Mouse (Mus musculus): ENCODE measurements at regions not wholly inside any gene's neighbourhood (a gene's known extent, or its start where the extent isn't known, plus 50 kb on each side); places are given as distances from the start of the nearest gene placed in this dataset.
"Not testable (repeated sequence)": the region's sequence is repeated elsewhere in the genome, so short reads cannot be mapped to it uniquely, and the experiment has no call there.

DNA sequence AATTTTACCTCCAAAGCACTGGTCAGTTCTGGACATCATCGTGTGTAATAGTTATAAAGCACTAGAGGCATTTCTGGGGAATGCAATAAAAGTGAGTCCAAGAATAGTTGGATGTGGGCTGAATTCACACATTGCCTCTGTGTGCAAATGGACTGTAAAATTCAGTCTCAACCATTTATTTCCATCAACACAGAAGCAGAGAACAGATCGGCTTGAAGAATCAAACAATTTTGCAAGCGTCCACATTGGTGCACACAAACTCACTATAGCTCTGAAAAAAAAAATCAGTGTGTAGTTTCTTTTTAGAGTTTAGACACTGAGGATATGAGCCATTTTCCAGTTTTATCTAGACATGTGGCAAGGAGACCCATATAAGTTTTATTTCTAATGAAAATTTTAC is 208.9 kb upstream of the Slc7a11 start:
- Histone ChIP-seq H3K27ac (ENCODE audit: poor library complexity, severe bottlenecking) (no peak overlapping the region), H3K9me3 (replicated peaks) (peaks cover 3% of the 10 kb centered on the region; the same call in 1 of the 2 replicates), H3K4me2 (no peak overlapping the region), H3K4me3 (no peak overlapping the region), H3K36me3 (no peaks in the 10 kb centered on the region), H3K27me3 (replicated peaks) (no peaks in the 10 kb centered on the region), H3K4me1 (replicated peaks) (no peaks in the 10 kb centered on the region), H3K9ac (no peak overlapping the region)
- ATAC-seq (ENCODE audit: insufficient number of reproducible peaks, low FRiP score) = no peak
- WGBS = 85% methylated on average over 3 of the region's 3 CpGs

DNA sequence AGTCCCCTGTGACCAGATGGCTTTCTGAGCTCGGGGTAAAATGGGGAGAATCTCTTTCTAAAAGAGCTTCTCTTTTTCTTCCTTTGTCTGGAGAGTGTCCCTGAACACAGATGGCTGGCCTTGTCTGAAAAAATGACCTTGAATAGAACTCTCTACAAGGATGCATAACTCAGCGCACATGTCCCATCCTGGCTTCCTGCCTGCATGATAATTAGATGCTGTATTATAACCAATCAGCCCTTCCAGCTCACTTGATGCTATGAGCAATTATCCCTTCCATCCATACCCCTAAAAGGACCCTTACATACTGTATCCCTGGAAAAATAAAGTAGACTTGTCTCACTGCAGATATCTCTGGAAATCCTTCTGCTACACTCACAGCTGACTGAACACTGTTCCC is 199.7 kb upstream of the Slc7a11 start:
- Histone ChIP-seq H3K9me3 (replicated peaks) (peaks cover 3% of the 10 kb centered on the region; the same call in 1 of the 2 replicates), H3K4me2 (no peak overlapping the region), H3K27me3 (replicated peaks) (no peaks in the 10 kb centered on the region), H3K4me1 (replicated peaks) (no peaks in the 10 kb centered on the region), H3K9ac (no peak overlapping the region), H3K36me3 (no peaks in the 10 kb centered on the region), H3K27ac (ENCODE audit: poor library complexity, severe bottlenecking) (no peak overlapping the region), H3K4me3 (no peak overlapping the region)
- 66% methylated on average over 2 of the region's 2 CpGs for WGBS
- no peak for ATAC-seq (ENCODE audit: insufficient number of reproducible peaks, low FRiP score)

DNA sequence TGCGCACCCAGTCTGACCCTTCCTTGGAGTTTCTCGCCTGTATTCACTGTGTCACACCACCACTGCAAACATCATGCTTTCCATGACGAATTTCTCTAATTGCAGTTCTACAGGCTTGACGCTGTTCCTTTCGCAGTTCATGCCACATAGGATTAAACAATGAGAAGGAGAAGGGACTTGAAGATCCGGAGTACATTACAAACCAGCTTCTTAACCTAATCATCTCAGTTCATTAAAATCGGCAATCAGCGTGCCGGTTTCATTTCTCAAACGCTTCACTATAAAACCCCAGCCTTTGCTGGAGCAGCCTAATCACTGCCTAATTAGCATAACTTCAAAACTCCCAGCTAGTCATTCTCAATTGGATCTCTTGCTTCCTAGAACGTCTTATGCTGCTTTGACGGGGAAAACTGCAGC is 196.5 kb upstream of the Slc7a11 start:
- Histone ChIP-seq H3K9me3 (replicated peaks) (peaks cover 3% of the 10 kb centered on the region; the same call in 1 of the 2 replicates), H3K27ac (ENCODE audit: poor library complexity, severe bottlenecking) (no peak overlapping the region), H3K4me2 (no peak overlapping the region), H3K9ac (no peak overlapping the region), H3K27me3 (replicated peaks) (no peaks in the 10 kb centered on the region), H3K4me1 (replicated peaks) (no peaks in the 10 kb centered on the region), H3K36me3 (no peaks in the 10 kb centered on the region), H3K4me3 (no peak overlapping the region)
- no peak for ATAC-seq (ENCODE audit: insufficient number of reproducible peaks, low FRiP score)
- WGBS = 82% methylated on average over 12 of the region's 12 CpGs

DNA sequence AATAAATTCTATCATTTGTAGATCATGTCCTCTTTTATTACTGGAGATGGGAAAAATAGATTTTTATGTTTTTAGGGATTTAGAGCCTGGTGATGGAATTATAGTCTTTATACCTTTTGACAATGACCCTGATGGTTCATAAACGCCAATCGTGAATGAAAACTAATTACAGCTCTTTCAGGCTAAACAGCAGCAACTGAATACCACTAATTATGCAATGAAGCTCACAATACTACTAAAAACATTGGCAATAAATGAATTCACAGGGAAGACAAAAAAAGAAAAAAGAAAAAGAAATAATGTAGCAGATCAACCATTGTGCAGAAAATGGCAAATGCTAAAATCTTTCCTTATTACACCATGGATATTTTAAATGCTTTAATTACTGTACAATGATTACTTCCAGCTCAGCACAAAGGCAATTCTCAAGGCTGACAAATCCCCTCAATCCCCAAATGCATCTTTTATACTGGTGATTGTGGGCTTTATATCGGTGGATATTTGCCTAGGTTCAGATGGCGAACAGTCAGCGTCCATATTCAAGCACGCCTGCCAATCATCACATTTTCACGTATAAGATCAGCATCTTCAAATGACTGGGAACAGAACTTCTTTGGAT is 191.2 kb upstream of the Slc7a11 start:
- H3K36me3 ChIP-seq = no peaks in the 10 kb centered on the region
- ATAC-seq (ENCODE audit: insufficient number of reproducible peaks, low FRiP score) = no peak
- WGBS = 92% methylated on average over 7 of the region's 7 CpGs

DNA sequence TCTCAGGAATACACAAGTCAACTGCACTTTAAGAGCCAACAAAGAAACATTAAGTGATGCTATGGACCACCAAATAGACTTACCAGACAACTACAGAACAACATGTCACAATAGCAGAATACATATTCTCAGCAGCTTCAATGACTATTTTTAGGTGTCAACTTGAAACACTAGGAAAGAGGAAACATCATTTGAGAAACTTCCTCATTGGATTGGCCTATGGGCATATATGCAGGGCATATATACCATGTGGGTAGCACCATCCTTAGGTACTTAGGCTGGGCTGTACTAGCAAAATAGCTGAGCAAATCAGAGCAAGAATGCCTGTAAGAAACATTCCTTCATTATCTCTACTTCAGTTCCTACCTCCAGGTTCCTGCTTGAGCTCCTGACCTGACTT is 187.9 kb upstream of the Slc7a11 start:
- no peaks in the 10 kb centered on the region for H3K27me3 ChIP-seq (replicated peaks)
- ATAC-seq (ENCODE audit: insufficient number of reproducible peaks, low FRiP score) = no peak

More for the DNA sequence above, 191.2 kb upstream of the Slc7a11 start:
- H3K27me3 ChIP-seq (replicated peaks) = no peaks in the 10 kb centered on the region
- H3K27ac ChIP-seq (ENCODE audit: poor library complexity, severe bottlenecking) = no peak overlapping the region
- H3K9me3 ChIP-seq (replicated peaks) = no peaks in the 10 kb centered on the region
- no peak overlapping the region for H3K4me3 ChIP-seq
- no peak overlapping the region for H3K4me2 ChIP-seq
- no peak overlapping the region for H3K9ac ChIP-seq
- H3K4me1 ChIP-seq (replicated peaks) = no peaks in the 10 kb centered on the region

DNA sequence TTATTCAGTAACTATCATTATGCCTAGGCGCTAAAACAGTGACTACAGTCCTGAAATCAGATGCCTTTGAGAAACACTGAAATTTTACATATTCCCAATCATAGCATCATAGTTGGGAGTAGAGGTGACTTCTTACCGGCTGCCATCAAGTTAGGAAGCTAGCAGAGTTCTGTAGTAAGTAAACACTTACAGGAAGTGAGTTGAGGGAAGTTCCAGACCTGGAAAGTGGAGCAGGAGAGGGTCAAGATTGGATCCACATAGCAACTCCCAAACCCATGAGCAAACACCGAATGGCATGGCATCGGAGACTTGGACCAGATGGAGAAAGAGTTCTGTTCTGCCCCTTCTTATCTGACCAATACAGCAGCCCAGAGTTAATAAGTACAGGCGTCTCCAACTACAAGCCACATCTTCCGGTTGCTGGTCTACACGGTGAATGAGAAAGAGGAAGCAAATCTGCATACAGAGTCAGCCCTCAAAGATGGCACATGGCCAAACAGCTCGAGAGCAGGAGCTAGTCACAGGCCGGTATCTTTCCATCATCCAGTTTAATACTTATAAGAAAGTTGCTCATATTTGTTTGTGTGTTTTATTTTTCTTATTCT is 184.8 kb upstream of the Slc7a11 start:
- 76% methylated on average over 9 of the region's 9 CpGs for WGBS

More for the DNA sequence above, 187.9 kb upstream of the Slc7a11 start:
- no peaks in the 10 kb centered on the region for H3K9me3 ChIP-seq (replicated peaks)
- no peak overlapping the region for H3K4me2 ChIP-seq
- no peak overlapping the region for H3K27ac ChIP-seq (ENCODE audit: poor library complexity, severe bottlenecking)
- no peak overlapping the region for H3K9ac ChIP-seq
- no peak overlapping the region for H3K4me3 ChIP-seq
- no peaks in the 10 kb centered on the region for H3K4me1 ChIP-seq (replicated peaks)
- no peaks in the 10 kb centered on the region for H3K36me3 ChIP-seq

DNA sequence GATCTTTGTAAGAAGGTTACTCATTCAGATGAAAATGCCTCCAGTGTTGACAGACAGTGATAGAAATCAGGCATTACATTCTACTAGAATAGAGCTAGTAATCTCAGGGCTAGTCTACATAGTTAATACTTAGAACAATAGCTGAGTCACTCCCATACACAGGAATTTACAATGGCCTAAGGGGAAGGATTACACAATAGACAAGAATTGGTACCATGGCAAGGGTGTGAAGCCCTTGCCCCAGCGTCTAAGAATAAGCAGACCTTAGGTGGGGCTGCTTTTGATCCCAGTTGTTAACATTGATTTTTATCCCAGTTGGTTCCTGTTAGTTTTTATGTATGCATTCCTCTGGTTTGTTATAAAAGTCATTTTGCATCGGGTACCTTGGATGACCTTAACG is 177.8 kb upstream of the Slc7a11 start:
- not testable (repeated sequence) for H3K4me2 ChIP-seq; ATAC-seq (ENCODE audit: insufficient number of reproducible peaks, low FRiP score); H3K9me3 ChIP-seq (replicated peaks); H3K4me1 ChIP-seq (replicated peaks); H3K9ac ChIP-seq; H3K27ac ChIP-seq (ENCODE audit: poor library complexity, severe bottlenecking); H3K4me3 ChIP-seq; H3K27me3 ChIP-seq (replicated peaks); H3K36me3 ChIP-seq
- 77% methylated on average over 3 of the region's 3 CpGs for WGBS

More for the DNA sequence above, 184.8 kb upstream of the Slc7a11 start:
- no peaks in the 10 kb centered on the region for H3K36me3 ChIP-seq
- H3K4me2 ChIP-seq = no peak overlapping the region
- no peak overlapping the region for H3K4me3 ChIP-seq
- no peaks in the 10 kb centered on the region for H3K9me3 ChIP-seq (replicated peaks)
- no peak for ATAC-seq (ENCODE audit: insufficient number of reproducible peaks, low FRiP score)
- H3K4me1 ChIP-seq (replicated peaks) = no peaks in the 10 kb centered on the region
- no peak overlapping the region for H3K27ac ChIP-seq (ENCODE audit: poor library complexity, severe bottlenecking)
- H3K9ac ChIP-seq = no peak overlapping the region
- H3K27me3 ChIP-seq (replicated peaks) = no peaks in the 10 kb centered on the region

DNA sequence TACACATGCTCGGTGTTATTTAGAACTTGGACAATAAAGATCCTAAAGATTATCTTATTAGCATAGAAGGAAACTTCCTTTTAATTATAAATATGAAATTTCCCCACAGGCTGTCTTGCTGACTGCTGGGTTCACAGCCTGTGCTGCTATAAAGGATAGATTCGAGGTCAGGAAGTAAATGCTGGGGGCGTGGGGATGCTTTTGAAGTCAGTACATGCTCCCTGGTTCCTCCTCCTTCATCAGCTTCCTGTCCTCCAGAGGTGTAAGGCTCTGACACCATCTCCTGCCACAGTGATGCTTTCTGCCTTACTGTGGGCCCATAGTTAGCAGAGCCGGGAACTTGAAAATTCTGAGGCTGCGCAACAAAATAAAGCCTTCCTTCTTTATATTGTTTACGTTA is 175.6 kb upstream of the Slc7a11 start:
- Histone ChIP-seq H3K4me3 (no peak overlapping the region), H3K36me3 (no peaks in the 10 kb centered on the region), H3K4me1 (replicated peaks) (no peaks in the 10 kb centered on the region), H3K9me3 (replicated peaks) (no peaks in the 10 kb centered on the region), H3K27ac (ENCODE audit: poor library complexity, severe bottlenecking) (no peak overlapping the region), H3K9ac (no peak overlapping the region), H3K27me3 (replicated peaks) (no peaks in the 10 kb centered on the region), H3K4me2 (no peak overlapping the region)
- no peak for ATAC-seq (ENCODE audit: insufficient number of reproducible peaks, low FRiP score)
- WGBS = 77% methylated on average over 6 of the region's 6 CpGs

DNA sequence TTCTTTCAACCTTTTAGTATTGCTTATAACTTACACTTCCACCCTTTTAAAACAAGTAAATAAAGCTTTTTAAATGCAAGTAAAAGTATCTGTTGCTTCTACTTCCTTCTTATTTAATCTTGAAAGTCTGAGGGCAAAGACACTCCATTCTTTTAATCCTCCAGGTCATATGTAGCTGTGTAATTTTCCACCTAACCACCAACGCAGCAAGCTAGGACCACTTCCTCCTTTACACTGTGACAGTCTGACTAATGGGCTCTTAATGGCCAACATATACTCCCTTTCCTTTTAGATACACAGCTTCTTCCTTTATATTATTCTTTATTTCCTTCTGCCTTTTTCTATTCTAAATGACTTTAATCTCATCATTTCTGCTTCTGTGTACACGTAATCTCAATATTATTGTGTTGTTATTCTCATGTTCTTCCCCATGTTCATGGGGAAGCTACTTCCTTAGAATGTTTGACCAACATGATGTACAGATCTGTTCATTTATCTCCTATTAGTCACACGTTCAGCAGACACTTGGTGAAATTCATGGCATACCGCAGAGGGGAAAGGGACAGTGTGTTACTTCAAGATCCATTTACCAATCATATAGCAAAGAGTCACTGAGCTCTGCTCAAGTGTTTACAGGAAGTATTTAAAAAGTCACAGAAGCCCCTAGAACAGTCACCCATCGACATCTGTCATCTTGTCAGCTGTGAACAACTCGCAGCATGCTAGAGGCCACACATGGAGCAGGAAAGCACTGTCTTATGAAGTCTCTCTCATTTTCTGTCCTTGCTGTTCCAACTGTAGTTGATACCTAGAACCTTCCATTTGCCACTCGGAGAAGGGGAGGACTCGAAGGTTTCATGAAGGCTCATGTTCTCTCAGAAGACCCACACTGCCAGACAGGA is 172.2 kb upstream of the Slc7a11 start:
- Histone ChIP-seq H3K36me3 (no peaks in the 10 kb centered on the region), H3K9me3 (replicated peaks) (no peaks in the 10 kb centered on the region), H3K4me3 (no peak overlapping the region), H3K4me1 (replicated peaks) (no peaks in the 10 kb centered on the region), H3K27ac (ENCODE audit: poor library complexity, severe bottlenecking) (no peak overlapping the region), H3K4me2 (no peak overlapping the region), H3K9ac (no peak overlapping the region), H3K27me3 (replicated peaks) (no peaks in the 10 kb centered on the region)
- ATAC-seq (ENCODE audit: insufficient number of reproducible peaks, low FRiP score) = no peak
- WGBS = 73% methylated on average over 8 of the region's 8 CpGs

DNA sequence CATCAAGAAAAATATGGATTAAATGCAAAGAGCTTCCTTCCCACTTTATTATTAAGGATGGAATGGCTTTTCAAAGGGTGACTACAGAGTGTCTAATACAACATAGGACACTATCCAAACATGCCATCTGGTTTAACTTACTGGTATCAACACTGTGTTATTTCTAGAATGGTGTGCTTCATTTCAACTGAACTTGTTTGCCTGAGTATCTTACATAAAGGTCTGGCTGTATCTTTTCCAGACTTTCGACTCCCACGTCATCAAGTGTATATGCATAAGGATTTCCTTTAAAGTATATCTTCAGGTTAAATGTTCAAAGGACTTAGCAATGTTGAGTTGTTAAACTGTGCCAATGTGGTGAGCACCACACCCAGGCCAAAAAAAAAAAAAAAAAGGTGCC is 169.6 kb upstream of the Slc7a11 start:
- no peak overlapping the region for H3K4me2 ChIP-seq
- no peaks in the 10 kb centered on the region for H3K36me3 ChIP-seq
- no peak overlapping the region for H3K27ac ChIP-seq (ENCODE audit: poor library complexity, severe bottlenecking)
- H3K27me3 ChIP-seq (replicated peaks) = no peaks in the 10 kb centered on the region
- no peak for ATAC-seq (ENCODE audit: insufficient number of reproducible peaks, low FRiP score)
- H3K9me3 ChIP-seq (replicated peaks) = no peaks in the 10 kb centered on the region
- H3K4me1 ChIP-seq (replicated peaks) = no peaks in the 10 kb centered on the region
- WGBS = 60% methylated on average over 2 of the region's 2 CpGs
- no peak overlapping the region for H3K4me3 ChIP-seq
- no peak overlapping the region for H3K9ac ChIP-seq

DNA sequence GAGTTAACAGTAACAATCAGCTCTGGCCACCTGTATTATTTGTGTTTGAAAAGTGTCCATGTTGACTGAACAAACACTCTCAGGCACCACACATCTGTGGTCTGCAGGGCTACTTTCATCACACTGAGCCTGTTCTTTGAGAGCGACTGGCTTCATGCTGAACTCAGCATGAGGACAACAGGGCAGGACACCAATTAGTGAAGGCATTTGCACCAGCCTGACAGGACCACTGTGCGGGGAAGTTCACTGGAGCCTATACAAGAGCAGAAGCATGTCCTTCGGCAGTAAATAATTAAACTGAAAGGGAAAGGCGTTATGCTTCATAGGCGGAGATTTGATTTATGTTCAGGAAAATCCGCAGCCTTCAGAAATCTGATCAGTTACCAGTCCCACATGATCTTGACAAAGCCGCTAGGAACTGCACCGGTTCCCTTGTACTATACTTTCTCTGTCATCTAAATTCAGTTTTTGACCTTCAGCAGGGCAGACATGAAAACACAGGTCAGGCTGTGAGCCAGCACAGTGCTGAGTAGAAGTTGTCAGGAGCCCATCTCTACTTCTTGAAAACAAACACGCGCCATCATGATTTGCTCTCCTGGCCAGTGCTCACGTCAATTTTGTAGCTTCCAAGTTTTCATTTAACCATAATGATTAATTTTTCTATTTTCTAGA is 166.1 kb upstream of the Slc7a11 start:
- whole genome bisulfite sequencing = 77% methylated on average over 11 of the region's 11 CpGs
- 0 out of 2 replicates have a peak, but pooled peaks cover 3% of the 10 kb centered on the region for H3K4me1 ChIP-seq (replicated peaks)
- H3K9me3 ChIP-seq (replicated peaks) = no peaks in the 10 kb centered on the region
- no peak overlapping the region for H3K27ac ChIP-seq (ENCODE audit: poor library complexity, severe bottlenecking)
- H3K4me3 ChIP-seq = no peak overlapping the region
- ATAC-seq (ENCODE audit: insufficient number of reproducible peaks, low FRiP score) = no peak
- H3K4me2 ChIP-seq = no peak overlapping the region
- no peaks in the 10 kb centered on the region for H3K27me3 ChIP-seq (replicated peaks)
- no peaks in the 10 kb centered on the region for H3K36me3 ChIP-seq
- H3K9ac ChIP-seq = no peak overlapping the region
